Mouse (Mus musculus): ENCODE data around the gene Grik4.

DNA sequence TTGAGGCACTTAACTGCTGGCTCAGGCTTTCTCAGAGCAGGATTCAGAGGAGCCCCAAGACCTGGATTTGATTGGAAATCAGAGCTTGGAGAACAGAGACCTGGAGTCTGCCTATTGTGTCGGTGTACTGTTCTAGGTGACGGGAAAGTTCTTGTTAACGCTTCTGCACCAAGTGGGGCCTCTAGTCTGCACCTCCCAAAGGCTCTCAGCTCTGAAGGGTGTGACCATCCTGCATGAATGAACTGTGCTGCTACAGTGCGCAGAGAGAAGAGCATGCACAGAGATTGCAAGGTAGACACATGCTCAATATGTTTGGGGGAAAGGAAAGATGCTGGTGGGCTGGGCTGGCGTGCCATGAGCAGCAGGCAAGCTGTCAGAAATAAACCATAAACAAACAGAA, 144.6 kb downstream of the Grik4 start:
- TF ChIP-seq POLR2A (IDR thresholded peaks at IDR 0.05; ENCODE audit: insufficient read depth, low read depth, low read length) (no peak), CTCF (IDR thresholded peaks at IDR 0.05; ENCODE audit: insufficient read depth, low read depth, low read length) (no peak)

Measured in olfactory bulb, adult 2 months (tissue).